Mouse (Mus musculus) lung, adult 2 months (tissue): ENCODE measurements around the gene Cops7b.

Source experiments
- CTCF ChIP-seq: fragments of 200-500 bp; IDR thresholded peaks from 2 replicates; pipeline ENCODE4 v1.5.1; 2011; ENCODE audit warnings: mild to moderate bottlenecking, low read length, control low read depth; ENCODE audit not compliant: insufficient read depth
- POLR2A ChIP-seq: fragments of 200-500 bp; IDR thresholded peaks from 2 replicates; pipeline ENCODE4 v1.6.1; 2011; ENCODE audit warnings: low read depth, mild to moderate bottlenecking, control low read depth, low read length, borderline replicate concordance; ENCODE audit errors: extremely low read depth

DNA sequence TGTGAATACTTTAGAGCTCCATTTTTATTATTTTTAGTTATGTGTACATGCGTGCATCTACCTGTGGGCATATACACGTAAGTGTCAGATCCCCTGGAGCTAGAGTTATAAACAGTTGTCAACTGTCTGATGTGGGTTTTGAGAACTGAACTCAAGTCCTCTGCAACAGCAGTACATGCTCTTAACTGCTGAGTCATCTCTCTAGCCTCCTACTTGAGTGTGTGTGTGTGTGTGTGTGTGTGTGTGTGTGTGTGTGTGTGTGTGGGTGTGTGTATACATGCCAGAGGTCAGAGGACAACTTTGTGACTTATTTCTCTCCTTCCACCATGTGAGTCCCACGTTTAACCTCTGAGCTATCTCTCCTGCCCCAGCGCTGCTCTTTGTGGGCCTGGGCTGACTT, 47.8 kb downstream of the Cops7b start:
- no peak for TF ChIP-seq CTCF
- TF ChIP-seq POLR2A, result no peak
